Mouse (Mus musculus) liver, postnatal 0 days (tissue): ENCODE data around the gene Gcn1l1.

Source experiments
- CTCF ChIP-seq: sonication (generic); IDR thresholded peaks from 2 replicates; pipeline ENCODE4 v1.5.1; 2016; ENCODE audit warnings: antibody characterized with exemption, low read depth
- EP300 ChIP-seq: IDR thresholded peaks from 2 replicates; pipeline ENCODE4 v1.6.1; 2016; ENCODE audit warnings: antibody characterized with exemption, low read depth, mild to moderate bottlenecking

DNA sequence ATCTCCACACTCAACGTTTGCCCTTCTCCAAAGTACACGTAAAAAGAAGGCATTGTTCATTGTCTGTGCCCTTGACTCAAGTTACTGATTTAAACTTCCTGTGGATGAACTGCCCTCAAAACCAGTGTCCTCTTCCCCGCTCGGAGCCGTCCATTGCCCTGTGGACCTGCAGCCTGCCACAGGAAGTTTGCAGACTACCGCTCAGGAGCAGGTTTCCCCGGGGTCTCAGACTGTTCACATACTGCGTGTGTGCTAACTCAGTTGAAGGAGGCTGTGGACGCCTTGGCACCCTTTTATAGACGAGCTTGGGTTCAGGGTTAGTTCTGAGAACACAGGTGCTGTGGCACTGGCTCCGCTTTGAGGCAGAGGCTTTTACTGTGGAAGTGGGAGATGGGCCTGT, 4.3 kb downstream of the Gcn1l1 start:
- no peak for TF ChIP-seq CTCF
- no peak for TF ChIP-seq EP300
